Mouse (Mus musculus): ENCODE results near the gene Lgalsl. TPM values are rescaled to one million over a fixed set of nuclear protein-coding genes. Genes with fewer than 3 reads are reported as not detected.

Lgalsl gene
- 10 to 100 TPM; 85.0 to 91.1 TPM for total RNA-seq (2021)
- long read RNA-seq, experiment 1, transcript Lgalsl-201 (5 exons, 3,362 nt): major isoform, 123 of 137 reads
- long read RNA-seq, experiment 1, partial matches to known transcripts: 2 of 137 reads
- long read RNA-seq, experiment 1, other reads (novel, unspliced or antisense): 8 of 137 reads
- long read RNA-seq, experiment 2, transcript Lgalsl-203 (4 exons, 913 nt): minor isoform, 8 of 155 reads
- long read RNA-seq, experiment 2, transcript Lgalsl-201 (5 exons, 3,362 nt): major isoform, 126 of 155 reads
- long read RNA-seq, experiment 2, partial matches to known transcripts: 5 of 155 reads
- long read RNA-seq, experiment 2, other reads (novel, unspliced or antisense): 16 of 155 reads

DNA sequence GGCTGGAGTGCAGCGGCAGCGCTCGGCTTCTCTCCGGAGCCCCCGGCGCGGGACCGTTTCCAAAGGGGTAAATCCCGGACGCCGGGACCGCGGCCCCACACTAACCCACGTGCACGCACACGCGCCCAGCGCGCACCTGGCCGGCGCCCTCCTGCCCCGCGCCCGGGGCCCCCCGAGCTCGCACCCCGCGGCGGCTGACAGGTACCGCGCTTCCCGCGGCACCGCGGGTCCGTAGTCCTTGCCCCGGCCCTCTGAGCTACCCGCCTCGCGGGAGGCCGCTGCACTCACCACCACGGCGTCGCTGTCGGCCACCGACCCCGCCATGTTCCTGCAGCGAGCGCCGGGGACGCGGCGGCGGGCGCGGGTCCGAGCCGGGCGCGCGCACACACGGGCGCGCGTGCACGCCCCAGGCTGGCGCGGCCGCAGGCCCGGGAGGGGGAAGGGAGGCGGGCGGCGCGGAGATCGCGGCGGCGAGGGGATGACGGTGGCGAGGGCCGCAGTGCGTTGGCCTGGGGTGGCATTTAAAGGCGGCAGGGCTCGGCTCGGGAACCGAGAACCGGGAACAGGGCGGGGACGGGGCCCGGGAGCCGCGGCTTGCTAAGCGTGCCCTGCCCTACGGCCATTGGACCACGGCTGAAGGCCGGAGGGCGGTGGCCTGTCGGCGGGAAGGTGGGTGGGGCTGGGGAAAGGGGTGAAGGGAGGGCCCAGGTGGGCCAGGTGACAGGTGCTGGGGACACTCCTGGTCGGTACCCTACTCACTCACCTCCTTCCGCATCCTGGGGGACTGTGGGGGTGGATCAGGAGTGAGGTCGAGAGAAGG, at the start of gene Lgalsl:
Gene Lgalsl, minus strand, starts transcription at position 371 of the 820 bp plus-strand sequence.
- DNase-seq (ENCODE audit: low spot score in 2 of 2): peak; percentile 72 to 79

DNA sequence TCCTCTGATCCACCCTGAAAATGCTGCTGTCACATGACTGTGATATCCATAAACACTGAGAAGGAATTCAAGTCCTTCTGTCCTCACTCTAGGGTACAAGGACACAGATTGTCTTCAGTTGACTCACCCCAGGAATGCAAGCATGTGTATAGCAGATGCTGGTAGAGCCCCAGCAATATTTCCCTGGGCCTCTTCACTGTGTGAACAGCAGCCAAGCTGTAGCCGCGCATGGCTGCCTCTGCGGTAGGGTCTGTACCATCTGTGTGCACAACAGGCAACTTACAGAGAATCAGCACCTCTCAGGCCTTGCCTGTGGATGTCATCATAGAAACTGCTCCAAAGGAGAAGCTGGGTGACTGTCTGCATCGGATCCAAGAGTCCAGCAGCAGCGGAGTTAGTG, 47.8 kb upstream of the Lgalsl start:
- DNase-seq (ENCODE audit: low spot score in 2 of 2): peak; percentile 17 to 40

DNA sequence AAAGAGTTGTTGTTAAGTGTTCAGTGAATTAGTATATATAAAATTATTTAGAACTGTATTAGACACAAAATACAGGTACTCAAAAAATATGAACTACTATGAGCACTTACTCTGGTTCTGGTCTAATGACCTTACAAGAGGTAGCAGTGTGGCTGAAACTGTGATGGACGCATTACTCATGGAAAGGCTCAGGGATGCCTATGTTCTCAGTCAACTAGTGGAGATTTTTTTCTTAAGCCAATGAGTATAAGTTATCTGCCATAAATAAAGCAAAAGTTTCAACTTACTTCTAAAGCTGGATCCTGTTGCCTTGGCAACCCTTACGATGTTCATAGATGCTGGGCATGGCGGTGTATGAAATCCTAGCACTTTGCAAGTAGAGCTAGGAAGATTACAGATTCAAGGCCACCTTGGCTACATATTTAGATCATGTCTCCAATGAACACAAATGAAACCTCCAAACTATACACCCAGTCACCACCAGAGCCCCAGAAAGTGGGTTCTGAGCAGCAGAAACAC, 46.8 kb upstream of the Lgalsl start:
- DNase-seq (ENCODE audit: low spot score in 2 of 2): no peak

DNA sequence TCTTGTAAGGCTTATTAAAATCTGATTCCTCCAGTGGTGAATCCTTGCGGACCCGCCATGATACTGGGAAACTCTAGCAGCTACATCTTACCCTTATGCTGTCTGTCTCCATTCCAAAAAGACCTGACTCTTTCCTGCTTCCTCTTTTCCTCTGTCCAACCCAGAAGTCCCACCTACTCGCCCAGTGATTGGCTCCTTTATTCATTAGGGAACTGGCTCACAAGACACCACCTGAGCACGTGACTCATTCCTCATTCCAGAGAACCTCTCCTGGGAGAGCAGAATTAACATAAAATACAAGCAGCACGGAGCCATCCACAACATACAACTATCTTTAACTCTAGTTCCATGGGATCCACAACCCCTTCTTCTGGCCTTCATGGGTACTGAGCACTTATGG, 42.5 kb upstream of the Lgalsl start:
- DNase-seq (ENCODE audit: low spot score in 2 of 2): no peak

- no peak for DNase-seq (ENCODE audit: low spot score in 2 of 2)
Observed at GRCm38 (mm10) chr11:20872911-20873310, 42.1 kb upstream of the Lgalsl start.

GRCm38 (mm10) chr11:20872444-20872843, 41.6 kb upstream of the Lgalsl start:
- DNase-seq (ENCODE audit: low spot score in 2 of 2): no peak

GRCm38 (mm10) chr11:20869927-20870326, 39.1 kb upstream of the Lgalsl start:
- DNase-seq (ENCODE audit: low spot score in 2 of 2): no peak

DNA sequence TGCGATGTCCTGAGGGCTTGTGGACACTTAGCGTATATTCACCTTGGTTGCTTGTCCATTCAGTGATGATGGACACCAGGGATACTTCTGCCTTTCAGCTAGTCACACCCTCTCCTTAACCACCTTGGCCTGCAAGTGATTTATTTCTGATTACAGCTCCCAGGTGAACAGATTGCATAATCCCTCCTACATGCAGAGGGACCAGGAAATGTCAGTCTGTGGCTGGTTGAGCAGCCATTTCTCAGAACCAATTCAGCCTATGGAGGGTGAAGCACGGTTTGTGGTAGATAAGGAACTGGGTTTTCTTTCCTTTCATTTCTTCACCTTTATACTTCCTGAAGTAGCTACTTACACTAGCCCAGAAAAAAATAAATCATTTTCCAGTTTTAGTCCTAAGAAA, 34.6 kb upstream of the Lgalsl start:
- no peak for DNase-seq (ENCODE audit: low spot score in 2 of 2)

- DNase-seq (ENCODE audit: low spot score in 2 of 2): no peak
Observed at GRCm38 (mm10) chr11:20864647-20865046, 33.8 kb upstream of the Lgalsl start.

DNA sequence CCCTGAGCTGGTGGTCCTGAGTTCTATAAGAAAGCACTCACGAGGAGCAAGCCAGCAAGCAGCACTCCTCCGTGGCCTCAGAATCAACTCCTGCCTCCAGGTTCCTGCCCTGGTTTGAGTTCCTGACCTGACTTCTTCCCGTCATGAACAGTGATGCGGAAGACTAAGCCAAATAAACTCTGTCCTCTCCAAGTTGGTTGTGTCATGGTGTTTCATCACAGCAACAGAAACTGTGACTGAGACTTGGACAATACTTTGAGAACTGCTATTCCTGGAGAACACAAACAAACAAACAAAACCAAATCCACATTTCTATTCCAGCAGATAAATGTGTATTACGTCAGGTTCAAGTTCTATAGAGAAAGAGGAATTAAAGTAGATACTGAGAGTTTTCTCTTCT, 31.2 kb upstream of the Lgalsl start:
- DNase-seq (ENCODE audit: low spot score in 2 of 2): no peak

- DNase-seq (ENCODE audit: low spot score in 2 of 2): no peak
Observed at GRCm38 (mm10) chr11:20860351-20860750, 29.5 kb upstream of the Lgalsl start.

- DNase-seq (ENCODE audit: low spot score in 2 of 2): no peak
Observed at GRCm38 (mm10) chr11:20859858-20860257, 29.0 kb upstream of the Lgalsl start.

DNA sequence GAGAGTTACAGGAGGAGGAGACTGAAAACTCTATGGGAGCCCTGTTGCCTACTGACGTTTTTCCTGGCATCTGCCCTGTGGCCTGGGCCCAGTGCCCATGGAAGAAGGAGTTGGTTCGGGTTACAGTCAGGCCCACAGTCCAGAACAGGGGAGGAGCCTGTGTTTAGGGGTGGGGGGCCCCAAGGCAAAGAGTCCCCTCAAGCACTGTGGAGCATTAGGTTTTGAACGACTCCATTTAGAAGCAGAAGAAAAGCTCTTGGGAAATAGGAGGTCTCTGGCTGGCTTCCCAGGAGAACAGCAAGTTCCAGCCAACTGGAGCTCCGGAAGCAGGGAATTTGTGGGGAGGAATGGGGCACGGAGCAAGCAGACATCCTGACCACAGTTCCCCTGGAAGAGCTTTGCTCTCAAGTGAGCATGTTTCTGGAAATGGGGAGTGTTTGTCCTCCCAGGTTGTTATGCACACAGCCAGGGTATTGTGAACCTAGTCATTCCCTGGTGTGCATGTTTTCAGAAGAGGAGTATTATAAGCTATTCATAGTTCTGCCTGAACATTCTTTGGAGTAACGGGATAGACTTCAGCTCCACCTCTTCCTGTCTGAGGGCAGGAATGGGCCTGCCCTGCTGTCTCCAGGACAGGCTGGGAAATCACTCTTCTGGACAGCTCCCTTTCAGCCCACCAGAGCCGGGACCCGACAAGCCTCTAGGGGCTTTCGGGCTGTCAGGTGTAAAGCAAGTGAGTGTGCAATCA, 28.2 kb upstream of the Lgalsl start:
- DNase-seq (ENCODE audit: low spot score in 2 of 2): peak; percentile 86 to 95

DNA sequence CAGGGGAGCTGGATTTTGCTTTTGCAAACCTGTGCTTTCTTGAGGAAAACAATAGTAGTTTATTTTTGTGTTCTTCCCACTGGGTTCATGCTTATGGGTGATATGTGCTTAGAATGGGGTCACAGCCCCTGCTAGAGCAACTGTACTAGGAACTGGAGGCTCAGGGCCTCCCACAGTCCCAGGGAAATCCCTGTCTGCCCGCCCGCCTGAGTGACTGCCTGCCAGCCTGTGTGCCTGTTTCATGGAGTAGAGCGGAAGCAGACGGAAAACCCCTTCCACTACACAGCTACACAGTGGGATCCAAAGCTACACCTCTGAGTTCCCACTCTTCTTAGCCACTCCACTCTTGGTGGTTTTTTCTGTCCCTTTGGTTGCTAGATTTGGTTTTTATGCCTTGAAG, 27.1 kb upstream of the Lgalsl start:
- no peak for DNase-seq (ENCODE audit: low spot score in 2 of 2)

DNA sequence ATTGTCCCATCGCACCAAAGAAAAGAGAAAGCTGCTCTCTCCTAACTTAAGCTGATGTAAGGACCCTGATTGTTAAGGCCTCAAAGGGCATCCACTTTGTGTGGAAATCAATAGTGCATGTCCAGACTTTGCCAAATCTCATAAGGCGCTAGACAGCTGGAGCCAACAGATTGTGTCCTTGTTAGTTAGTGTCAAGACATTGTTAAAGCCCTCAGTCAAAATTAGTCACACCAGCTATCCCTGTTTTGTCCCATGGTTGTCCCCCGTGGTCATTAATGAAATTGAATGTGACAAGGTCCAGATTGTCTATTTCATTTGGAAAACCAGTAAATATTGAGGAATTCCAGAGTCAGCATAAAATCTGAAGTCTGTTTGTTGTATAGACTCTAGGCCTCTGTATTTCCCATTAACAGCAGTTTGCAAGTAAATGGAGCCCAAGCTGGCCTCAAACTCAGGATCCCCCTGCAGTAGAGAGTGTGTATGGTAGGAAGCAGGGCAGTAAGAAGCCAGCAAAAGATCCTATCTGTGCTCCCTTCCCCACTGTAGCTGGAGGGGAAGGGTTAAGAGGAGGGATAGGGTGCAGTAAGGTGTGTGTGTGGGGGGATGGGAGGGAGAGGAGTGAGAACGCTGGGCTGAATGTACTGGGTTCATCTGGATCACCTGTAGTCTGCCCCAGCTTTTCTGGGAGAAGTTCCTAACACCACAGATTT, 23.3 kb upstream of the Lgalsl start:
- no peak for DNase-seq (ENCODE audit: low spot score in 2 of 2)

DNA sequence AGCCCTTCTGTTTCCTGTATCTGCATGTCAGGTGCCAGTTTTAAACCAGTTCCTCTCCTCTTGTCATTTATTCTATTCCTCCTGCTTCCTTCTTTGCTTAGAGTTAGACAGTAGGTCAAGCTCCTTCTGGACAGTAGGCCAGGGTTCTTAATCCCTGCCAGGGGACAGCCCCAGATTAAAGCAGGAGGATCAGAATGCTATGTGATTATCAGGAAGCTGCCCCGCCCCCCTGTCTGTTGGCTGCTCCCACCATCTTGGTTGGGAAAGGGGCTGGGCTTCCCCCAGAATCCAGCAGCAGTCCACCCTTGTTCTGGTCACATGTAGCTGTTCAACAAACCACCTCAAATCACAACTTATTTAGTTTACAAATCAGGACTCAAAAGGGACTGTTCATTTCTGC, 19.3 kb upstream of the Lgalsl start:
- DNase-seq (ENCODE audit: low spot score in 2 of 2): no peak

DNA sequence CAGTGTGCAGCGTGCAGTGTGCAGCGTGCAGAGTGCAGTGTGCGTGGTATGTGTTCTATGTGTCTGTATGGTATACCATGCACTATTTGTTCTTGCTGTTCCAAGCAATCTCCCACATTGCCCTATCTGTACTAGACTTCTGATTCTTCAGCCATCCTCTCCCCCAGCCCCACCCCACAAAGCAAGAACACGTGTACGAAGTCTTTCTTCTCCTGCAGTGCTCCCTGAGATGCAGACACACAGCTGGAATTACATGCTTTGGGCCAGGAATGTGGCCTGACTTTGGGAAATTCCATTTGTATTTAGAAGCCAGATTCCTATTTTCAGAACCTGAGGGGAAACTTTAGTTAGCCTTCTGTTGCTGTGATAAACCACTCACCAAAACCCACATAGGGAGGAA, 18.5 kb upstream of the Lgalsl start:
- no peak for DNase-seq (ENCODE audit: low spot score in 2 of 2)

- DNase-seq (ENCODE audit: low spot score in 2 of 2): no peak
Observed at GRCm38 (mm10) chr11:20837366-20837765, 6.5 kb upstream of the Lgalsl start.

DNA sequence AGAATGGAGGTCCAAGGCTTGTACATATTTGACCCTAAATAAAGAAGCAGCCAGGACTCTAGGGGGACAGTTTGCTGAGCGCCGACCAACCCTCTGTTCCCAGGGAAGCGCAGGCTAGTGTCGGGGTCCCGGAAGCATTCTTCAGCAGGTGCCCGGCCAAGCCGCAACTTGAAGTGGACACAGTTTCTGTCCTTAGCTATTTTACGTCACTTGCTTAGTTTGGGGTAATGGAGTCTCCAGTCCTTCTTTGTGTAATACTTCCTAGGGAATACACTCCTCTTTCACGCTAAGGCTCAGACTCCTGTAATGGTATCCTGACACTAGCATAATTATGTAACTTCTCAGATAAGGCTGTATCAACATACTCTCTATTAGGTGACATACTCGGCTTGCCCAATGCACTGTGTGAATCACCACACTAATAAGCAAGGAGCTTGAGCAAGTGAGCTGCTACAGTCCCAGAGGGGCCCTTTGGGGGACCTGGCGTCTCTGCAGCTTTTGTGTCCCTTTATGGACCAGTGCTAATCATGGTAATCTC, 813 bp upstream of the Lgalsl start:
- no peak for DNase-seq (ENCODE audit: low spot score in 2 of 2)

- peak; percentile 16 to 41 for DNase-seq (ENCODE audit: low spot score in 2 of 2)
Observed at GRCm38 (mm10) chr11:20829993-20830685, 717 bp downstream of the Lgalsl start.

Data from layer of hippocampus, postnatal 14 days (tissue).